Mouse (Mus musculus) limb, embryonic 15.5 days (tissue): ENCODE results near the gene Usp20. TPM values are rescaled to one million over a fixed set of nuclear protein-coding genes. Genes with fewer than 3 reads are reported as not detected.

Experiments
- ATAC-seq: fragments of 200-750 bp; cut with Nextera tagmentation; 2 replicates; pipeline ENCODE4 v1.8.0; 2017; ENCODE audit warnings: low read depth, moderate TSS enrichment; ENCODE audit not compliant: insufficient number of reproducible peaks, low FRiP score, low TSS enrichment
- H3K27ac ChIP-seq: fragments of 300-500 bp; sonication (generic); 2 replicates; pipeline ENCODE4 v1.5.1; 2015; ENCODE audit warnings: moderate library complexity, mild to moderate bottlenecking, inconsistent platforms
- H3K27me3 ChIP-seq: fragments of 300-500 bp; sonication (generic); 2 replicates; pipeline ENCODE4 v1.6.1; 2015; ENCODE audit warnings: inconsistent platforms
- H3K36me3 ChIP-seq: fragments of 300-500 bp; sonication (generic); 2 replicates; pipeline ENCODE4 v1.6.1; 2015; ENCODE audit warnings: inconsistent platforms
- H3K4me1 ChIP-seq: fragments of 300-500 bp; sonication (generic); 2 replicates; pipeline ENCODE4 v1.6.1; 2015; ENCODE audit warnings: inconsistent platforms
- H3K4me2 ChIP-seq: fragments of 300-500 bp; sonication (generic); 2 replicates; pipeline ENCODE4 v1.6.1; 2015; ENCODE audit warnings: mild to moderate bottlenecking, inconsistent platforms
- H3K4me3 ChIP-seq: fragments of 300-500 bp; sonication (generic); 2 replicates; pipeline ENCODE4 v1.5.1; 2015; ENCODE audit warnings: mild to moderate bottlenecking, inconsistent platforms
- H3K9ac ChIP-seq: fragments of 300-500 bp; sonication (generic); 2 replicates; pipeline ENCODE4 v1.6.1; 2015; ENCODE audit warnings: inconsistent platforms
- H3K9me3 ChIP-seq: fragments of 300-500 bp; sonication (generic); 2 replicates; pipeline ENCODE4 v1.6.1; 2016; ENCODE audit warnings: inconsistent platforms
- WGBS: fragments of 180-500 bp; shearing (Covaris S2); methylation state at CpG from one replicate; pipeline ENCODE4 v1.1.7; 2015; 5-methylcytosine and 5-hydroxymethylcytosine counted together
- polyA plus RNA-seq: library from polyadenylated mRNA; unstranded; fragments of >200 nt; fragmentation: Nextera tagmentation; extraction: Ambion mirVana; gene quantifications from 2 replicates; pipeline ENCODE4 v1.2.1, GENCODE M21; 2015

Gene Usp20
- polyA plus RNA-seq, 1 experiment from 2014 or later = 24.0 TPM

GRCm38 (mm10) chr2:31067696-31068245 is 85.7 kb downstream of the Usp20 start:
- ATAC-seq = no peak
- H3K4me3 ChIP-seq = no peak overlapping the region
- H3K27me3 ChIP-seq = no peaks in the 10 kb centered on the region
- peak overlapping the region; percentile 88 for H3K27ac ChIP-seq
- H3K9me3 ChIP-seq = no peaks in the 10 kb centered on the region
- no peak overlapping the region for H3K4me2 ChIP-seq
- no peak overlapping the region for H3K9ac ChIP-seq
- peaks cover 21% of the 10 kb centered on the region for H3K4me1 ChIP-seq
- H3K36me3 ChIP-seq = peaks cover 6% of the 10 kb centered on the region; the same call in 1 of the 2 replicates
- WGBS = 58% methylated on average over 7 of the region's 7 CpGs

GRCm38 (mm10) chr2:31068246-31069113 is 86.4 kb downstream of the Usp20 start:
- peaks cover 12% of the 10 kb centered on the region for H3K36me3 ChIP-seq
- peak; percentile 52; the same call in 1 of the 2 replicates for ATAC-seq
- WGBS = 23% methylated on average over 13 of the region's 13 CpGs
- H3K27me3 ChIP-seq = no peaks in the 10 kb centered on the region
- no peak overlapping the region for H3K4me3 ChIP-seq
- H3K9ac ChIP-seq = no peak overlapping the region
- peaks cover 21% of the 10 kb centered on the region for H3K4me1 ChIP-seq
- H3K4me2 ChIP-seq = no peak overlapping the region
- no peaks in the 10 kb centered on the region for H3K9me3 ChIP-seq
- H3K27ac ChIP-seq = peak overlapping the region; percentile 88

- WGBS = 77% methylated on average over 4 of the region's 4 CpGs
Observed at GRCm38 (mm10) chr2:31069114-31069445, 87.0 kb downstream of the Usp20 start.

GRCm38 (mm10) chr2:31069506-31069905 is 87.4 kb downstream of the Usp20 start:
- H3K4me3 ChIP-seq = no peak overlapping the region
- no peaks in the 10 kb centered on the region for H3K27me3 ChIP-seq
- peaks cover 18% of the 10 kb centered on the region for H3K36me3 ChIP-seq
- H3K4me2 ChIP-seq = no peak overlapping the region
- H3K27ac ChIP-seq = peak overlapping the region; percentile 88
- no peak for ATAC-seq
- H3K4me1 ChIP-seq = peaks cover 21% of the 10 kb centered on the region
- 89% methylated on average over 7 of the region's 7 CpGs for WGBS
- no peak overlapping the region for H3K9ac ChIP-seq
- no peaks in the 10 kb centered on the region for H3K9me3 ChIP-seq

More at GRCm38 (mm10) chr2:31069114-31069445, 87.0 kb downstream of the Usp20 start:
- peaks cover 21% of the 10 kb centered on the region for H3K4me1 ChIP-seq
- H3K27me3 ChIP-seq = no peaks in the 10 kb centered on the region
- H3K27ac ChIP-seq = peak overlapping the region; percentile 88
- no peaks in the 10 kb centered on the region for H3K9me3 ChIP-seq
- no peak overlapping the region for H3K4me2 ChIP-seq
- no peak for ATAC-seq
- H3K36me3 ChIP-seq = peaks cover 18% of the 10 kb centered on the region
- no peak overlapping the region for H3K4me3 ChIP-seq
- no peak overlapping the region for H3K9ac ChIP-seq

Other genes starting within 250 kb of the Usp20 start
- 2.4 and 3.1 TPM in 2 replicates for gene 1700001O22Rik, start 178.6 kb upstream of the Usp20 start, polyA plus RNA-seq
- gene Ntmt1, start 174.5 kb upstream of the Usp20 start, polyA plus RNA-seq = 86.3 and 89.5 TPM in 2 replicates
- 32.8 and 34.4 TPM in 2 replicates for gene Asb6, start 151.9 kb upstream of the Usp20 start, polyA plus RNA-seq
- gene Prrx2, start 147.3 kb upstream of the Usp20 start, polyA plus RNA-seq = 47.6 and 65.0 TPM in 2 replicates
- gene Ptges, start 52.4 kb upstream of the Usp20 start, polyA plus RNA-seq = 27.6 and 35.3 TPM in 2 replicates
- gene Tor1b, start 29.3 kb upstream of the Usp20 start, polyA plus RNA-seq = 38.5 and 40.4 TPM in 2 replicates
- 78.6 and 81.4 TPM in 2 replicates for gene Tor1a, start 14.3 kb upstream of the Usp20 start, polyA plus RNA-seq
- 53.5 and 58.2 TPM in 2 replicates for gene BC005624, start 78 bp upstream of the Usp20 start, polyA plus RNA-seq
- gene Fnbp1, start 159.7 kb downstream of the Usp20 start, polyA plus RNA-seq = 27.1 and 27.5 TPM in 2 replicates
- 41.9 and 42.3 TPM in 2 replicates for gene Gpr107, start 170.0 kb downstream of the Usp20 start, polyA plus RNA-seq